Mouse (Mus musculus): ENCODE results near the gene Acod1.

DNA sequence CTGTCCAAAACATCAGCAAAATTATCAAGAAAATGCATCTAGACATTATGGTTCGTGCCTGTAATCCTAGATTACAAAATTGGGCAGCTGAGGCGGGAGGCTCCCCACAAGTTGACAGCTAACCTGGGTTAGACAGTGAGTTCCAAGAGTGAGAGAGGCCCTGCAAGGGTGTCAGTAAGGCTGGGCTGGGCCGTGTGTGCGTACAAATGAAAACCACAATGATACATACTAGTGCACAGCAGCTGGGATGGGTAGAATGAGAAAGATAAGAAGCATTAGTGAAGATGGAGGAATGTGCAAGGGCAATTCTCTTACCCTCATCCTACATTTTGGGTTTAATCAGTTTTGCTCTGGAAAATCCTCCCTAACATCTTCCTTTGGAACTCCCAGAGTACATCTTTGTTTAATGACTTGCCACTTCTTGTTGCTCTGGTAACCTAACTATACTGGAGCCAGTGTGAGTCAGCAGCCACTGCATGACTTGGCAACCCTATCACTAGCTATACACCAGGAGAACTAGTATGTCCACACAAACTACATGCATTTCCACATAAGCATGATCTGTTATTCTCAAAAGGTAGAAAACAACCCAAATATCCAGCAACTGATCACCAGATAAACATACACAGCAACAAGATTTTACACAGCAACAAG, 40.0 kb downstream of the Acod1 start:
- TF ChIP-seq CTCF (IDR thresholded peaks at IDR 0.05; ENCODE audit: low read depth), result no peak
- no peak for TF ChIP-seq EP300 (optimal IDR thresholded peaks at IDR 0.05)
